Mouse (Mus musculus): ENCODE data around the gene Dapk1. TPM values are rescaled to one million over a fixed set of nuclear protein-coding genes. Genes with fewer than 3 reads are reported as not detected.

Gene Dapk1
- polyA plus RNA-seq, 1 experiment from 2014 or later, result 3.3 TPM

DNA sequence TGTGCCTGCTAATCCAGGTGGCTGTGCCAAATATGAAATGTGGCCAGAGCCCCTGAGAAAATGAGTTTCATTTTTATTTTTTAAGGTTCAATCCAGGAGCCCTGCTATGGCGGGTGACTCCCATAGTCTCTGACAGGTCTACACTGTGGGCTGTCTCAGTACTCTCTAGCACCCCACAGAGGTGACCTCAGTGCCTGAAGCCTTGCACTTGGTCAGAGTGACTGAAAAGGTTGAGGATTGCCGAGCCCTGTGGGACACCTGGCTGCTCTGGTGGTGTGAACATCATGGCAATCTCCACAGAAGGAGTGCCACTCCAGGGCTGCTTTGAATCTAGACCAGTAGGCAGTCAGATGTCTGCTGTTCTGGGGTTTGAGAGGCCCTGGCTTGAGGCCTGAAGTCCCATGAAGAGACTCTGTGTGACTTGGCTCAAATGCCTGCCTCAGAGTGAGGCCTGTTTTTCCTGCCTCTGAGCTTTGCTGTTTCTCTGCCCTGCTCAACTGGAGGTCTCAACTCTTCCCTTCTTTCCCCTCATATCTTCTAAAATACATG is 52.3 kb downstream of the Dapk1 start:
- Histone ChIP-seq H3K27me3 (replicated peaks; ENCODE audit: control insufficient read depth, insufficient read depth, low read length) (no peaks in the 10 kb centered on the region), H3K4me2 (replicated peaks; ENCODE audit: low read depth) (no peak overlapping the region), H3K27ac (ENCODE audit: low read depth, low read length) (no peak overlapping the region), H3K4me1 (replicated peaks; ENCODE audit: control insufficient read depth, insufficient read depth, low read length) (no peaks in the 10 kb centered on the region), H3K9me3 (ENCODE audit: control insufficient read depth) (no peaks in the 10 kb centered on the region), H3K4me3 (ENCODE audit: low read depth, low read length) (no peak overlapping the region), H3K9ac (ENCODE audit: low read depth, low read length) (no peak overlapping the region), H3K36me3 (ENCODE audit: control insufficient read depth, insufficient read depth) (no peaks in the 10 kb centered on the region)
- TF ChIP-seq CTCF (IDR thresholded peaks at IDR 0.05; ENCODE audit: low read depth), result no peak
- no peak for ATAC-seq
- WGBS, result 72% methylated on average over 2 of the region's 2 CpGs

DNA sequence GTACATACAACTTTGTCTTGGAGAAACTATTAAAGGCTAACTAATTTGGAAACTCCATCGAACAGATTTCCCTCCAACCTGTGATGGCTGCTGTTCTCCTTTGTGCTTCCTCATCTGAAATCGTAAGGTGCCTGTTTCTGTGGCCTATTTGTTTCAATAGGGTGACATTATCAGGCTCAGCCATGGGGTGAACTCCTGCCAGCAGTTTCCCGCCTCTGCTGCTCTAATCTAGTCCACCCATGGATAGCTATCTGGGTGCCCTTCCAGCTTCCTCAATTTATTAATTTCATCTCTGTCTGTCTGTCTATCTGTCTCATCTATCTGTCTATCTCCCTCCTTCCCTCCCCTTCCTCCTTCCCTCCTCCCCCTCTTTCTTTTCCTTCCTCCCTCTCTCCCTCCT is 53.5 kb downstream of the Dapk1 start:
- no peaks in the 10 kb centered on the region for H3K9me3 ChIP-seq (ENCODE audit: control insufficient read depth)
- no peak for TF ChIP-seq CTCF (IDR thresholded peaks at IDR 0.05; ENCODE audit: low read depth)
- no peaks in the 10 kb centered on the region for H3K4me1 ChIP-seq (replicated peaks; ENCODE audit: control insufficient read depth, insufficient read depth, low read length)
- H3K27me3 ChIP-seq (replicated peaks; ENCODE audit: control insufficient read depth, insufficient read depth, low read length), result no peaks in the 10 kb centered on the region
- H3K4me3 ChIP-seq (ENCODE audit: low read depth, low read length), result no peak overlapping the region
- no peaks in the 10 kb centered on the region for H3K36me3 ChIP-seq (ENCODE audit: control insufficient read depth, insufficient read depth)
- no peak for ATAC-seq
- H3K27ac ChIP-seq (ENCODE audit: low read depth, low read length), result no peak overlapping the region
- WGBS, result 79% methylated on average over 3 of the region's 3 CpGs
- no peak overlapping the region for H3K4me2 ChIP-seq (replicated peaks; ENCODE audit: low read depth)
- no peak overlapping the region for H3K9ac ChIP-seq (ENCODE audit: low read depth, low read length)

DNA sequence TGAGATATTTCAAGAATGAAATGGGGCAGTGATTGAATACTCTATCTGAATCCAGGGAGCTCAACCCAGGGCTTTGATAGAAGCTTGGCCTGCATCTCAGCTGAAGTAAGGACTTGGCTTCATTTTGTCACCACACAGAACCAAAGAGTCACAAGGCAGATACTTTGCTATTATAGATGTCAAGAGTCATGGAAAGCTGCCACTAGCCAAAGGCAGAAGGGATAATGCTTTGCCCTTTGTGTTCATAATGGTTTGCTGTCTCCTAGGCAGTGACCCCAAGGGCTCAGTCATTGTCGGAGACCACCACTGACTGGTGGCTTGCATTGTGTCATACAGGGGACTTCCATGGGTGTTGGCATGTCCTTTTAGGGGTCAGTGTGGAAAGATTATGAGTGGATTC is 57.9 kb downstream of the Dapk1 start:
- TF ChIP-seq CTCF (IDR thresholded peaks at IDR 0.05; ENCODE audit: low read depth), result no peak
- no peak overlapping the region for H3K4me3 ChIP-seq (ENCODE audit: low read depth, low read length)
- H3K9ac ChIP-seq (ENCODE audit: low read depth, low read length), result no peak overlapping the region
- ATAC-seq, result no peak
- no peaks in the 10 kb centered on the region for H3K9me3 ChIP-seq (ENCODE audit: control insufficient read depth)
- no peaks in the 10 kb centered on the region for H3K4me1 ChIP-seq (replicated peaks; ENCODE audit: control insufficient read depth, insufficient read depth, low read length)
- H3K36me3 ChIP-seq (ENCODE audit: control insufficient read depth, insufficient read depth), result no peaks in the 10 kb centered on the region
- no peak overlapping the region for H3K4me2 ChIP-seq (replicated peaks; ENCODE audit: low read depth)
- 84% methylated on average over 1 of the region's 1 CpGs for WGBS
- H3K27me3 ChIP-seq (replicated peaks; ENCODE audit: control insufficient read depth, insufficient read depth, low read length), result no peaks in the 10 kb centered on the region
- H3K27ac ChIP-seq (ENCODE audit: low read depth, low read length), result no peak overlapping the region

DNA sequence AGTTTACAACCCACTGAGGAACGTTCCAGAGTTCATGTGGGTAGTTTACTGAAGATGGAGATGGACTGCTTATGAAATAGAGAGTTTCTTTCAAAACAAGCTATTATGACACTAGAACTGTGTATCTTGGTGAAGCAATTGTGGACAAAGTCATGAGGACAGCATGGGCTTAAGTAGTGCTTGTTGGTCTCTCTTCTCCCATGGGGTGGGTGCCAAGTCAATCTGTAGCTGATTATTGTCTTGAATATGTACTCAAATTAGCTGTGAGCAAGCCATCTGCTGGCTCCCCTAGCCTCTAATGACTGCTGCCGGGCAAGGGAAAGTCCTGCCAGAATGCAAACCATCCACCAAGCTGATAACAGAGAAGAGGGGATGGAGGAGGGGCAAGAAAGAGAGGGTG is 58.3 kb downstream of the Dapk1 start:
- Histone ChIP-seq H3K27ac (ENCODE audit: low read depth, low read length) (no peak overlapping the region), H3K36me3 (ENCODE audit: control insufficient read depth, insufficient read depth) (no peaks in the 10 kb centered on the region), H3K9me3 (ENCODE audit: control insufficient read depth) (no peaks in the 10 kb centered on the region), H3K9ac (ENCODE audit: low read depth, low read length) (no peak overlapping the region), H3K4me1 (replicated peaks; ENCODE audit: control insufficient read depth, insufficient read depth, low read length) (no peaks in the 10 kb centered on the region), H3K27me3 (replicated peaks; ENCODE audit: control insufficient read depth, insufficient read depth, low read length) (no peaks in the 10 kb centered on the region), H3K4me2 (replicated peaks; ENCODE audit: low read depth) (no peak overlapping the region), H3K4me3 (ENCODE audit: low read depth, low read length) (no peak overlapping the region)
- TF ChIP-seq CTCF (IDR thresholded peaks at IDR 0.05; ENCODE audit: low read depth), result no peak
- ATAC-seq, result no peak
- WGBS, result 51% methylated on average over 2 of the region's 2 CpGs

GRCm38 (mm10) chr13:60660711-60661261 is 59.0 kb downstream of the Dapk1 start:
- ATAC-seq, result no peak
- no peaks in the 10 kb centered on the region for H3K27me3 ChIP-seq (replicated peaks; ENCODE audit: control insufficient read depth, insufficient read depth, low read length)
- H3K4me2 ChIP-seq (replicated peaks; ENCODE audit: low read depth), result no peak overlapping the region
- H3K4me3 ChIP-seq (ENCODE audit: low read depth, low read length), result no peak overlapping the region
- H3K27ac ChIP-seq (ENCODE audit: low read depth, low read length), result no peak overlapping the region
- no peak for TF ChIP-seq CTCF (IDR thresholded peaks at IDR 0.05; ENCODE audit: low read depth)
- WGBS, result 73% methylated on average over 9 of the region's 9 CpGs
- no peak overlapping the region for H3K9ac ChIP-seq (ENCODE audit: low read depth, low read length)
- no peaks in the 10 kb centered on the region for H3K4me1 ChIP-seq (replicated peaks; ENCODE audit: control insufficient read depth, insufficient read depth, low read length)
- H3K36me3 ChIP-seq (ENCODE audit: control insufficient read depth, insufficient read depth), result no peaks in the 10 kb centered on the region
- H3K9me3 ChIP-seq (ENCODE audit: control insufficient read depth), result no peaks in the 10 kb centered on the region

GRCm38 (mm10) chr13:60662493-60663177 is 60.9 kb downstream of the Dapk1 start:
- H3K9me3 ChIP-seq (ENCODE audit: control insufficient read depth), result no peaks in the 10 kb centered on the region
- H3K36me3 ChIP-seq (ENCODE audit: control insufficient read depth, insufficient read depth), result no peaks in the 10 kb centered on the region
- TF ChIP-seq CTCF (IDR thresholded peaks at IDR 0.05; ENCODE audit: low read depth), result no peak
- no peak overlapping the region for H3K4me2 ChIP-seq (replicated peaks; ENCODE audit: low read depth)
- H3K27me3 ChIP-seq (replicated peaks; ENCODE audit: control insufficient read depth, insufficient read depth, low read length), result no peaks in the 10 kb centered on the region
- H3K4me1 ChIP-seq (replicated peaks; ENCODE audit: control insufficient read depth, insufficient read depth, low read length), result no peaks in the 10 kb centered on the region
- no peak overlapping the region for H3K27ac ChIP-seq (ENCODE audit: low read depth, low read length)
- no peak overlapping the region for H3K9ac ChIP-seq (ENCODE audit: low read depth, low read length)
- no peak overlapping the region for H3K4me3 ChIP-seq (ENCODE audit: low read depth, low read length)
- peak; percentile 89 for ATAC-seq
- WGBS, result 52% methylated on average over 8 of the region's 8 CpGs
